Mouse (Mus musculus) embryonic fibroblast, embryonic 13.5 days (primary cell): ENCODE results near the gene Dda1.

Source experiments
- CTCF ChIP-seq: IDR thresholded peaks from 2 replicates; pipeline ENCODE4 v1.5.1; 2011; ENCODE audit warnings: mild to moderate bottlenecking, control low read depth, low read length, moderate library complexity, borderline replicate concordance; ENCODE audit not compliant: insufficient read depth
- POLR2A ChIP-seq: IDR thresholded peaks from 2 replicates; pipeline ENCODE4 v1.6.1; 2011; ENCODE audit warnings: low read depth, mild to moderate bottlenecking, control low read depth, low read length, moderate library complexity

- TF ChIP-seq POLR2A (no peak), CTCF (no peak)
These were observed 1.3 kb downstream of the Dda1 start for GRCm38 (mm10) chr8:71470146-71470912.
